Mouse (Mus musculus): ENCODE data around the gene Unc79.

The Unc79 gene

DNA sequence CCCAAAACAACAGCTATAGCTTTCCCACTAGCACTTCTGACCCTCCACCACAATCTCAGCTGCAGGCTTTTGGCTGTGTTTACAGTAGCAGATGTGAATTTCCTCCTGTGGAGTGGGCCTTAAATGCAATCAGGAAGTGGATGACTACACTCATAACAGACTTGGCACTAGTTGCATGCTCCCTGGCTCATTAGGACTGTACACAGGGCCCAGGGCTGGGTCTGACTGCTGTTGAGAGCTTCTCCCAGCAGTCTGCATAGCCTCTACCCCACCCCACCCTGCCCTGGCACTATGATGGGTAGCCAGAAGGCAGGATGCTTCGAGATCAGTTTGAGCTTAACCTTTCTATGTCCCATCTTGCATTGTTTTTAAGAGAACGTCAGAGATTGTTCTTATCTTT, 91.5 kb downstream of the Unc79 start:
- DNase-seq (ENCODE audit: low spot score in 2 of 2), result no peak

DNA sequence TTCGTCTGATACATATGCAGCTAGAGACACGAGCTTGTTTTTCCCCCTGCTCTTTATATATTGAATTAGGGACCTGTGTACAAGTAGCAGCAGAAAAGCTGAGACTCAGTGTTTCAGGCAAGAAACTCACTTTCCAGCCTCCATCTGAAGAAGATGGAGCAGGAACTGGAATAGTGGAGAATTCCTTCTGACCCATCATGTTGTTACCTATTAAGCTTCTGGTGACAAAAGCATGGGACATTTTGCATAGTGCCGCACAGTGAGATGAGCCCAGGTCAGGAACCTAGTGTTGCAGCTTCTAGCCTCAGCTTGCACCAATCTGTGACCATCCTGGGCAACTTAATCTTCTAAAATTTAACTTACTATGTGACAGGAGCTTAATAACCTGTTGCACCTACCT, 92.7 kb downstream of the Unc79 start:
- DNase-seq (ENCODE audit: low spot score in 2 of 2), result no peak

DNA sequence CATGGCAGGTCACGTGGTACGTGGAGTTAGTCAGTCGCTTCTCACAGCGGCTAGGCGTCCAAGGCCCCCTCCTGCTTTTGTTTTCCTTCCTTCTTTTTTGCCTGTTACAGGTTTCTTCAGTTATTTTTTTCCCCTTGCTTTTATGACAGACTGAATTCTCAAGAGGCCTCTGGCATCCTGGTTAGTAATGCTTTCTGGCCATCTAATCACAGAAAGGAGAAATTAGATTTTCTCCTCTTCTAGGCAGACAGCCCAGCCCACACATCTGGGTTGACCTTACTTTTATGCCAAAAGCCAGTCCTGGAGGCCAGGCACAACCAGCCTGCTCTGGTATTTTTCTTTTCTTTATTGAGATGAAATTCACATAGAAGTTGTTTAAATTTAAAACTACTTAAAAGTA, 94.1 kb downstream of the Unc79 start:
- no peak for DNase-seq (ENCODE audit: low spot score in 2 of 2)

DNA sequence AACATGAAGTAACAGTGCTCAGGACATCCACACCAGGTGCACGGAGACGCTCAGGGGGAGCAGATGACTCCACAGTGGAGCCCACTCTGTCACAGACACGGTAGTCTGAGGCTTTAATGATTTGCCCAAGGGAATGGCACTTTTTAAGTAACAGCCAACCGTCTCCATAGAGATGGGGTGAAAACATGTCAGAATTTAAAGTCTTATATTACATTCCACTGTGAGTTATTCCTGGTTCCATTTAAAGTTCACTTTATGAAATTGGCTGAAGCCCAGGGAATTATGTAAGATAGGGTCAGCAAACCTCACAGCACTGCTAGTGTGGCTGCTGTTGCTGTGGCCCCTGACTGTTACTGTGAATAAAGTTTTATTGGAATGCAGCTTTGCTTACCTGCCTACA, 95.8 kb downstream of the Unc79 start:
- no peak for DNase-seq (ENCODE audit: low spot score in 2 of 2)

DNA sequence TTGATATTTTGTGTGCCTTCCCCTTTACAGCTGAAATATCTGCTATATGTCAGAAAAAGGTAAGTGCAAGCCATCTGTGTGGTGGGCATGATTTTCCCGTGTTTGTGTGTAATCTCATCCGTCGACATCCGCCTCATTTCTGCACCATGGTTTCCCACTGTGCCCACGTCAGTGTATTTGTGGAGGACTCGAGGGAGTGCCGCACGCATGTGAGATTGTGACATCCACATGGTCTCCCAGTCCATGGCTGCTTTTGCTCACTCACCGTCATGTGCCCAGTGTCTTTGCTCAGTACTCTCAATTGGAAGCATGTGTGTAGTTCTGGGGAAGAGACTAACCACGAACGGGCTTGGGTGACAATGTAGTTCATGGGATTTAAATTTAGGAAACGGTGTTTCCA, 101.2 kb downstream of the Unc79 start:
- DNase-seq (ENCODE audit: low spot score in 2 of 2), result no peak

DNA sequence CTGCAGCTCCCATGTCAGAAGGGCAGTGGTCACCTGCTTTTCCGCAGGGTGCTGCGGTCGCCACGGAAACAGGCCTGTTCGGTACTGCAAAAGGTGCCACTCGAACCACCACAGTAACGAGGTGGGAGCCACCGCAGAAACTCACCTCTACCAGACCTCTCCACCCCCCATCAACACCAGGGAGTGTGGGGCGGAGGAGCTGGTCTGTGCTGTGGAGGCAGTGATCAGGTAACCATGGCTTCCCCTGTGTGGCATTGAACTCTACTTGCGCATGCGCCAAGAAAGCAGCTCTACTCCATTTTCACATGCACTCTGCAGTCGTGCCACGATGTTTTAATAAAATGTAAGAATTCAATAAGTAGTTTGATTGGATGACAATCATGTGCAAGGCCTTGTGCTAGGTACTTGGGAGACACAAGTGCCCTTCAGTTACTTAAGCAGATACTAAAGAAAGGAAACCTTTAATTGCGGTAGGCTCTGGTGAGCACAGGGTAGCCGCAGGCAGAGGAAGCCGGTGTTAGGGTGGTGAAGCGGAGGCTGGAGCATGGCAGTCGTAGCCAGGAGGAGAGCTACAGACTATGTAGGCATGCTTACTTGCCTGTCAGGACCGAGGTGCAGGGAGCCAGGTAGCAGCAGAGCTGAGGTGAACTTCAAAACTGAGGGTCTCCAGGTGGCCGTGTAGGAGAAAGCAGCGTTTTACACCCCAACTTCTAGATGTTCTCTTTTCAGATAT, 110.8 kb downstream of the Unc79 start:
- DNase-seq (ENCODE audit: low spot score in 2 of 2), result no peak

DNA sequence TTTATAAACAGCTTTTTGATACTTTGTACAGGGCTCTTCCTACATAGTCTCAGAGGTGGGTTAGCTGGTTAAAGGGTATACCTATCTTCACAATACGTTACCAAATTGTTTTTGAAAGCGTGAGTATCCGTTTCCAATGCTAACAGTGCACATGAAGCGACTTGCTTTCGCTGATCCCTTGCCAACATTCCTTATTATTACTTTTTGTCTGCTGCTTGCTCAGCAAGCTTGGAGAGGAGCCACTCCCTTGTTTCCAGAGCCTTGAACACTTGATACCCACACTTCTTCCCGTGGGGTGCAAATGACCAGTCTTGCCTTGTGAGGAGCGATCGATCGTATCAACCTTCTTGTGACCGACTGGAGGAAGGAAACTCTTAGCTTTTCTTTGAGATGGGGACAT, 112.1 kb downstream of the Unc79 start:
- no peak for DNase-seq (ENCODE audit: low spot score in 2 of 2)

DNA sequence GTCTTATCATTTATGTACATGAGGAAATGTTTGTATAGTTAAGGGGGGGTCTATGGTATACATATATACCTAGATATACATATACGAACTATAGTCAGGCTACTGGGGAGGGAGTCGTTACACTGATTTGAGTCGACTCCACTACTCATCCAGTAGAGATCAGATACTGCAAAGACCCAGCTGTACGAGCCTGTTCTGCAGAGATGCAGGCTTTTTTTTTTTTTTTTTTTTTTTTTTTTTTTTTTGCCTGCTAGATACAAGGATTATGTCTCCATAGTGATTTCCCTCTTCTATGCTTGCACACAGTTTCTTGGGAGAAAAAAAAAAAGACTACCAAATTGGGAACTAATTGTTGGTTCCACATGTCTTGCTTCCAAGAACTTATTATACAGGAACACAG, 113.5 kb downstream of the Unc79 start:
- no peak for DNase-seq (ENCODE audit: low spot score in 2 of 2)

DNA sequence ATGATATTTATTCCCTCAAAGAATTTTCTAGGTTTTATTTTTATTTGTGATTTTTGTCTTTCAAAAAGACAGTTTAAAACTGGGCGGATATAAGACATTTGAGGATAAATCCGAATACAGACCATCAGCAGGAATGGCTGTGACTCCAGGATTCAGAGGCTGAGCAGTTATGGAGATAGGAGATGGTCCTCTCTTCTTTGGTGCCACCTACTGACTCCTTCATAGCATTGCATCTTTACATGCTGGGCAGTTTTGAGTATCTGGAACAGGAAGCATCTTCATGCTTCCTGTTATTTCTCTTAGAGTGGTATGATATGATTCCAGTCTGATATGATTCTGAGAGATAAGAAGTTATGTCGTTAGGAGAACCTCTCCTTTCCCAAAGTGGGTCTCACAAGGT, 116.3 kb downstream of the Unc79 start:
- peak in 1 of 2 experiments; percentile 2 for DNase-seq (ENCODE audit: low spot score in 2 of 2)

DNA sequence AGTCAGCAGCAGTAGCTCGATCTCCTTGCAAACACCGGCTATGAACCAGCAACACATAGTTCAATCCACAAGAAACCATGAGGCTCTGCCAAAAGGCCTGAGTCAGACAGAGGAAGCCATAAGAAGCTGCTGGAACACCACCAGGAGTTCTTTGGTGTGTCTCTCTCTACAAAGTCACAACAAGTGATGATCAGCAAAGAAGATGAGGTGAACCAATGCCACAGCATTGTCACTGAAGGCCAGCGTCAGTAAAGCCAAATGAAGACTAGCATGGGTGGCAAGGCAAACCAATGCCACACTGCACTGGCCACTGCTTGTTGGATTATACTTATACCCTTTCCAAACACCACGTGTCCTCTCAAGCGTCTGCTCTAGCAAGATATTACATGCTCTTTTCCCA, 119.5 kb downstream of the Unc79 start:
- no peak for DNase-seq (ENCODE audit: low spot score in 2 of 2)

DNA sequence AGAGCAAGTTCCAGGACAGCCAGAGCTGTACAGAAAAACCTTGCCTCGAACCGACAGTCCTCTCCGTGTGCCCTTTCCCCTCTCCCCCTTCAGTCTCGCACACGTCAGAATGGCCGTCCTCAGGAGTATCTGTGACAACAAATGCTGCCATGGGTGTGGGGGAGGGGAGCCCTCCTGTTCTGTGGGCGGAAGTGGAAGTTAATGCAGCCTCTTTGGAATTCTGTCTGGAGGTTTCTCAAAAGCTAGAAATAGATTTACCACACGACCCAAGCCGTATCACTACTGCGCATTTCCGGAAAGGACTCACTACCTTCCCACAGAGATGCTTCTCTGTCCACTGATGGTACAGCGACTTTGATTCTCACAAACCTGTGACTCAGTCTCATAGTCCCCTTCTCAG, 120.9 kb downstream of the Unc79 start:
- no peak for DNase-seq (ENCODE audit: low spot score in 2 of 2)

DNA sequence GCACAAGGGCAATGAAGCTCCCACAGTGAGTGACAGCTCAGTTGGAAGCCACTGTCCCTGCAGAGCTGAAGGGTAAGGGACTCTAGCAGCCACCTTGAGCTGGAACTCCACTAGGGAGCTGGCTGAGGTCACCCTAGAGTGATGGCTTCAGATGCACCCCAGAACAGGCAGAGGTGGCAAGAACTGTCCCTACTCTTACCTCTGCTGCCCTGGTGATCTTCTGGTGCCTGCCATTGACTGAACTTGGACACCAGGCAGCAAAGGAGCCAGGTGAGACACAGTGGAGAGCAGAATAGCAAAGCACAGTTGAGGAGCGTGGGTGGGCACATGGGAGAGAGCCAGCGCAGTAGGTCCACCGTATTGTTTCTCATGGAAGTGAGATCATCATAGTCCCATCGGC, 125.3 kb downstream of the Unc79 start:
- DNase-seq (ENCODE audit: low spot score in 2 of 2), result no peak

DNA sequence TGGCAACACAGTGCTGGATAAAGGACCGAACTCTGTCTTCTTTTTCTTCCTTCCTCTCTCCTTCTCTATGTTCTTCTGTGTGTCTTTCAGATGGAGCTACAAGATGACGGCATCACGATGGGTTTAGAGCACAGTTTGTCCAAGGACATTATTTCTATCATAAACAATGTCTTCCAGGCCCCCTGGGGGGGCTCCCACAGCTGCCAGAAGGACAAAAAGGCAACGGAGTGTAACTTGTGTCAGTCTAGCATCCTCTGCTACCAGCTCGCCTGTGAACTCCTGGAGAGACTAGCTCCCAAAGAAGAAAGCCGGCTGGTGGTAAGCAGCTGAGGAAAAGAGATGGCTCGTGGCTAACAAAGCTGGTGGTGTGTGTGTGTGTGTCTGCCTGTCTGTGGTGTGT, 130.1 kb downstream of the Unc79 start:
- DNase-seq (ENCODE audit: low spot score in 2 of 2), result no peak

DNA sequence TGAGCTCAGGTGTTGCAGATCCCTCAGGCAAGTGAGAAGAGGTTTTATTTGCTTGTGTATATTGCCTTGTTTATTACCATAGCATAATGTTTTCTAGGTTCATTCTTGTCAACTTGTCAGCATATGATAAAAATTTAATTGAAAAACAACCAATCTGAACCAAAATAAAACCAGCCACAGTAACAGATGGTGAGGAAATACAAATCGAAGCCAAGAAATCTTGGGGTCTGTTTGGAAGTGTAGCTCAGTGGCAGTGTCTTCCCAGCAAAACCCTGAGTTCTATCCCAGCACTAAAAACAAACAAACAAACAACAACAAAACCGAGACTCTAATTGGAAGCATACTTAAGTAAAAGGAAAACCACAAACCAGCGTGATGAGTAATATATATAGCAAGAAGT, 131.4 kb downstream of the Unc79 start:
- DNase-seq (ENCODE audit: low spot score in 2 of 2), result no peak

DNA sequence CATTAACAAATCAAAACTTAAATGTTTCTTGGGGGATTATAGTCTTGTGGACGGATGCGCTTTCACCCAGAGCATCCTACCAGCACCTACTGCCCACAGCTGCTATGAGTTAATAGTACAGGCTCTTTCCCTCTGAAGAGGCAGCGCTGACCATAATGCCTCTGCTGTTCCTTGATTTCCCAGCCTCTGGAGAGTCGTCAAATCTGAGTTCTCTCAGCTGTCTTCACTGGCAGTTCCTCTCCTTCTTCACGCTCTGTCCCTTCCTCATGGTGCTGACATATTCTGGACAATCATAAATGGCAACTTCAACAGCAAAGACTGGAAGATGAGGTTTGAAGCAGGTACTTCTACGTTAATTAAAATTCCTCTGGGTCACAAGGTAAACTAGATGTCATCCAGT, 143.2 kb downstream of the Unc79 start:
- DNase-seq (ENCODE audit: low spot score in 2 of 2), result no peak

DNA sequence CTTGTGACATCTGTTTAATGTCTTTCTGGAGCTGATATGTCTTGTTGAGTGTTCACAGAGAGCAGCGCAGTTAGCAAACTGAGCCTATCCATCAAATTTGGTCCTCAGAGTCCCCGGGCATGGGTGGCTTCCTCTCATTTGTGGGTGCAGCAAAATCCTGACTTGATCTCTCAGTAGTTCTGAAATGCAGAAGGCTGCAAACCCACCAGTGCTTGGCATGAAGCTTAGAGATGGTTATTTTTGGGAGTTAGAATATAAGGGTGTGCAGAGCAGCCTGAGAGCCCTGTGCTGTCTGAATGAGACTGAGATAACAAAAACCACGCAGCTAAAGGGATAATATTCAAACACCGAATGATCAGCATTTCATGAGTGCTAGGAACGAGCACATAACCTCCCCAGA, 146.5 kb downstream of the Unc79 start:
- DNase-seq (ENCODE audit: low spot score in 2 of 2), result no peak

DNA sequence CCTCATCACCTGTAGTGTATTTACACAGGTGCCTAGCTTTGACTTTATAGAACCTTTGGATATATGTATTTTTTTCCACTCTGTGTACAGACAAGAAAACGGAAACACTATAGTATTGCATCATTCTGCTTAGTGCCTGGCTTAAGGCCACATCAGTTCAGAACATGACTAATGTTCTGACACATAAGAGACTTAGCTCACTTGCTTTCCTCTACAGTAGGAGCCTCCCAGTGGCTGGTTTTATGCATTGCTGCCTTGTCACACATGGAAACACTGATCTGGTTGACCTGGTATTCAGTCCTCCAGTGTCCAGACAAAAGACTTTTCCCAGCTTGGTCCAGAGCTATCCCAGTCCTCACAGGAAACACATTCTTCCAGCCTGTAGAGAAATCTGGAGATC, 150.5 kb downstream of the Unc79 start:
- peak; percentile 9 to 20 for DNase-seq (ENCODE audit: low spot score in 2 of 2)

DNA sequence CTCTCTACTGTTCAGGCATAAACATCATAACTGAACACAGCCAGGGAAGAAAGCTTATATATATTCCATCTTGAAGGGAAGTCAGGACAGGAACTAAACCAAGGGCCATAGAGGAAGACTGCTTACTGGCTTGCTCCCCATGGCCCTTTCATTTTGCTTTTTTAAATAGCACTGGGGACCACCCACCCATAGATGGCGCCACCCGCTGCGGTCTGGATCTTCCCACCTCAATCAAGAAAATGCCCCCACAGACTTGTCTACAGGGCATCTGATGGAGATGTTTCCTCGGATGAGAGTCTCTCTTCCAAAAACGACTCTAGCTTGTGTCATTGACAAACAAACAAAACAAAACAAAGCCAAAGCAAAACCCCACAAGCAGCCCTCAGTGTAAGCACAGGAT, 151.4 kb downstream of the Unc79 start:
- no peak for DNase-seq (ENCODE audit: low spot score in 2 of 2)

DNA sequence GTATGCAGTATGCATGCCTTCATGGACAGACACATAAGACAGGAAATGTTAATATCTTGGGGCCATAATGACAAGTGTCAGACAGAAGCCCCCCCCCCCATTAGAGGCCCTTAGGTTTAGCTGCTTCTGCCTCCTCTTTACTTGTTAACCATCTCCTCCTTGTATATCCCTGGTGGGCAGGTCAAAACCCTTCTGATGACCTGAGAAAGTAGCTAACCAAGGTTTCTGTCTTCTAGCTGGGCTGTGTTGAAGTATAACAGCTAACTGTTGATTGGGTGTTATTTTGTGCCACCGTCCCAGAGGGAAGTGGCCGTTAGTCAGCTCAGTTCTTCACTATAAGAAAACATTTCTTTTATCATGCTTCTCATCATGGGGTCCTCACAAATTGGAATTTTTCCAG, 154.4 kb downstream of the Unc79 start:
- DNase-seq (ENCODE audit: low spot score in 2 of 2), result no peak

DNA sequence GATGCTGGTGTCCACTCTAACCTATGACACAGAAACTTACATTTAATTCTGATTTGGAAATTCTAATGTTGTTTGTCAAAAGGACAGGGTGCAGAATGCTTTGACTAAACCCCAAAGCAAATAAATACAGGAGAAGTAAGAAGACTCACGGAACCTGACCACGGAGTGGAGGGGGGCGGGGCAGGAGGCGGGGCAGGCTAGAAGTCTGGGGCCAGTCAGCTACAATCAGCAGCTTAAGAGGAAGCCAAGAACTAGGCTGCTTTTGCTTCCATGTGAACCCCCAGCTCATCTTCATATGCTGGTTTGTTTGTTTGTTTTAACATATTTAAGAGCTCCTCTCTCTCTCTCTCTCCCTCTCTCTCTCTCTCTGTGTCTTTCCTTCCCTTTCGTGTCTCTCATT, 154.9 kb downstream of the Unc79 start:
- no peak for DNase-seq (ENCODE audit: low spot score in 2 of 2)

DNA sequence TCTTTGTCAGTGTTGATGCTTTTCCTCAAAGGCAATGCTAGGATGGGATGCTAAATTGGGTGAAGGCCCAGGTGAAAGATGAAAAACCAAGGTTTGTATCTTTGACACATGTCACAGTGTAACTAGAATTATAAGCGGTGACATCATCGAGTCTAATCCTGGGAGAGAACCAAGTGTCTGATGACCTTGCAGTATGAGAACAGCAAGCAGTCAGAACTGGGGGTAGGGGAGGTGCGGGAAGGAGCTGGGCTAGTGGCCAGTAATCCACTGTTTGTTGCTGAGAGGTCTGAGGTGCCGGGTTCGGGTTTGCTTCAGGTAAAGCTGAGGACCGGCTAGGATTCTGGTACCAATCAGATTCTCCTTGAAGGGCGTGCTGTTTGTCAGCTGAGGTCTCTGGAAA, 160.6 kb downstream of the Unc79 start:
- DNase-seq (ENCODE audit: low spot score in 2 of 2), result no peak

DNA sequence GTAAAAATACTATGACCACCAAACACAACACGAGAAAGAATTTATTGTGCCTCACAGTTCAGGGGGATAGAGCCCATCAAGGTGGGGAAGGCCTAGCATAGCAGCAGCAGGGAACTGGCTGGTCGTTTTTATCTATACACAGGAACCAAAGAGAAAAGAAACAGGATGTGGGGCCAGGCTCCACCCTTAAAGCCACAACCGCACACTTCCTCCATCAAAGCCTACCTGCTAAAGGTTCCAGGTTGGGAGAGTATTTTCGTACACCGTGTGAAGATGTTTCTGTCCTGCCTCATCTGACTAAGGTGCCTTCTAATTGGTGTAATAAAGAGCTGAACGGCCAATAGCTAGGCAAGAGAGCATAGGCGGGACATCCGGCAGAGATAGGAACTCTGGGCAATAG, 168.0 kb downstream of the Unc79 start:
- no peak for DNase-seq (ENCODE audit: low spot score in 2 of 2)

DNA sequence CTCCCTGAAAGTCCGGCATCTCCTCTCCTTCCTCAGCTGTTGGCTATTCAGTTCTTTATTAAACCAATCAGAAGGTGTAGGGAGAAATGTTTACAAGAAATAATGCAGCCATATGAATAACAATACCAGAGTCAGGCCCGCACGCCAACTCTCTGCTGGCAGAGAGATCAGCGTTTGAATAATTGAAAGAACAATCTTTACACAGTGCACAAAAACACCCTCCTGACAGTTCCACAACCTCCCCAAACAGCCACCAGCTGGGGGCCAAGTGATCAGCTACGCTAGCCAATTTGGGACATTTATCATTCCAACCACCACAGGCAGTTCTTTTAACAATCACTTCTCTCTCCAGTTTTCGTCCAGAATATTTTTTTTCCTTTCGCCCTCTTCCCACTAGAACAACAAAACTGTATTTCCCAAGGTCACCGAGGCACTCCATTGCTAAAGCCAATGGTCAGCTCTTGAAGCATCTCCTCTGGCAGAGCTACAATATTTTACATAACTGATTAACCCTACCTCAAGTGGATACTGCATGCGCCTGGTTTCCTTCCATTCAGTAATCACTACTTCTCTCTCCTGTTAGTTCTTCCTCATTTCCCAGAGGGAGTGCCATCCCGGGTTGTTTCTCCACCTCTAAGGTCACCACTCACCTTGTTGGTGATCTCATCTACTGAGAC, 169.0 kb downstream of the Unc79 start:
- no peak for DNase-seq (ENCODE audit: low spot score in 2 of 2)

DNA sequence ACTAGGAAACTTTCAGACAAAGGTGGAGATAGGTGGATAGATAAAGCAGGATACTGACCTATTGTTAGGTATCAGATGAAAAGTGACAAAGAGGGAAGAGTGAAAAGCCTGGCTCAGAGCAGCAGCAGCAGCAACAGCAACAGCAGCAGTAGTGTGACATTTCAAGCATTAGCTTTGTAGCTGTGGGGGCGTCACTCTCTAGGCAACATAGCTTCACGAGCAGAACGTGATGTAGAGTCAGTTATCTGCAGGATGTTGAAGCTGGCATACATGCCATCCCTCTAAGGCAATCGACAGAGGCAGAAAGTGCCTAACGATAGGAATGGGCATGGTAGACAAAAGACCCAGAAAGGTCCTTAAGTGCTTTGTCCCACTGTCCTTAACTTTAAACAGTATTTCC, 173.3 kb downstream of the Unc79 start:
- no peak for DNase-seq (ENCODE audit: low spot score in 2 of 2)

Measured in urinary bladder, postnatal 36 days (tissue).